Mouse (Mus musculus) right cerebral cortex, postnatal 14 days (tissue): ENCODE data around the gene Zfp729a.
A peak's percentile ranks its signal among the peaks of the same experiment; 100 is the strongest.
"Not testable (repeated sequence)": the region's sequence is repeated elsewhere in the genome, so short reads cannot be mapped to it uniquely, and the experiment has no call there.

Experiments used
- DNase-seq: peaks from one replicate; pipeline ENCODE4 v3.0.0; 2022

The Zfp729a gene

GRCm38 (mm10) chr13:67637294-67638007, at the start of gene Zfp729a, which contains the start of gene Gm49345:
Gene Zfp729a (minus strand): TSS chr13:67637791.
Gene Gm49345 (minus strand): TSS chr13:67637769.
- DNase-seq = peak; percentile 68

- no peak for DNase-seq
These were observed 49.4 kb upstream of the Zfp729a start, which contains the start of gene Zfp738 for GRCm38 (mm10) chr13:67686971-67687370. Gene Zfp738 (minus strand): TSS chr13:67687071.

GRCm38 (mm10) chr13:67683841-67684240, 46.2 kb upstream of the Zfp729a start:
- DNase-seq = not testable (repeated sequence)

DNA sequence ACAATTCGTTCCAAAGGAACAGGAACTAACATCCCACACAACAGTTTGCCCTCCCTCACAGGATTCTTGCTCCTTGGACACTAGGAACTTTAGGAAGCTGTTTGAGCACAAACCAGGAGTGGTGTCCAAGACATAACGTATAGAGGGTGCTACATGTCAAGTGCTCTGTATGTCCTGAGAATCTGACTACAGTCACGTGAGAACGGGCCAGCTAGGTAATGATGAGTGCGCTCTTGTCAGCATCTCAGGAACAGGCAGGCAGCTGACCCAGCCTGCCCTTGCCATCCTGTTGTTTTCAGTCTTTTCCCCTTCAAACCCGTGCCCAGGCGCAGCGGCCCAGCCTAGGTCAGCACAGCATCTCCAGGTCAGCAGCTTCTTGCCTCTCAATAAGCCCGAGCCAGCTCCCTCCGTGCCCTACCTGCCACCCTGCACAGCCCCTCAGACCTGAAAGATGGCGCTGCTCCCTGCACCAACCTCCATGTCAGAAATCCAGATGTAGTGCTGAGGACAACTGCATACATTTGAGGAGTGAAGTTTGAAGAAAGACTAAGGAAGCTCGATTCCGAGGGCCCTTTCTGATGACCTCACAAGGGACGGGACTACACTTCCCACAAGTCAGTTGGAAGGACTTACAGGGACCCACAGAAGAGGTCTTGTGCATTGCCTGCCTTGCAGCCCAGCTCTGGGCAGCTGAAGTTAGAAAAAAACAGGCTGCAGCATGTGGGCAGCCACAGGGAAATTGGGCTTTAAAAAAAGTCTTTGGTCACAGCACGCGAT, 45.6 kb upstream of the Zfp729a start:
- DNase-seq = peak; percentile 64

GRCm38 (mm10) chr13:67674902-67675301, 37.3 kb upstream of the Zfp729a start:
- no peak for DNase-seq

- DNase-seq = no peak
These were observed 14.9 kb upstream of the Zfp729a start for GRCm38 (mm10) chr13:67652496-67652895.

GRCm38 (mm10) chr13:67610108-67610507, 27.5 kb downstream of the Zfp729a start:
- DNase-seq = no peak

DNA sequence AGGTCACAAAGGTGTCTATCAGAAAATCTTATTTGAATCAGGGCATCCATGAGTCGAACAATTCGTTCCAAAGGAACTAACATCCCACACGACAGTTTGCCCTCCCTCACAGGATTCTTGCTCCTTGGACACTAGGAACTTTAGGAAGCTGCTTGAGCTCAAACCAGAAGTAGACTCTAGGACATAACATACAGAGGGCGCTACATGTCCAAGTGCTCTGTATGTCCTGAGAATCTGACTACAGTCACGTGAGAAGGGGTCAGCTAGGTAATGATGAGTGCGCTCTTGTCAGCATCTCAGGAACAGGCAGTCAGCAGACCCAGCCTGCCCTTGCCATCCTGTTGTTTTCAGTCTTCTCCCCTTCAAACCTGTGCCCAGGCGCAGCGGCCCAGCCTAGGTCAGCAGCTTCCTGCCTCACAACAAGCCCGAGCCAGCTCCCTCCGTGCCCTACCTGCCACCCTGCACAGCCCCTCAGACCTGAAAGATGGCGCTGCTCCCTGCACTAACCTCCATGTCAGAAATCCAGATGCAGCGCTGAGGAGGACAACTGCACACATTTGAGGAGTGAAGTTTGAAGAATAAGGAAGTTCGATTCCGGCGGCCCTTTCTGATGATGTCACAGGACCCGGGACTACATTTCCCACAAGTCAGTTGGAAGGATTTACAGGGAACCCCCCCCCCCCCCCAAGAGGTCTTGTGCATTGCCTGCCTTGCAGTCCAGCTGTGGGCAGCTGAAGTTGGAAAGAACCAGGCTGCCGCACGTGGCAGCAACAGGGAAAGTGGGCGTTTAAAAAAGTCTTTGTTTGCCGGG, 28.3 kb downstream of the Zfp729a start, which contains the start of gene Zfp729b:
TSS of gene Zfp729b (minus strand) at position 642 of the 811 bp plus-strand sequence.
- peak; percentile 84 for DNase-seq

DNA sequence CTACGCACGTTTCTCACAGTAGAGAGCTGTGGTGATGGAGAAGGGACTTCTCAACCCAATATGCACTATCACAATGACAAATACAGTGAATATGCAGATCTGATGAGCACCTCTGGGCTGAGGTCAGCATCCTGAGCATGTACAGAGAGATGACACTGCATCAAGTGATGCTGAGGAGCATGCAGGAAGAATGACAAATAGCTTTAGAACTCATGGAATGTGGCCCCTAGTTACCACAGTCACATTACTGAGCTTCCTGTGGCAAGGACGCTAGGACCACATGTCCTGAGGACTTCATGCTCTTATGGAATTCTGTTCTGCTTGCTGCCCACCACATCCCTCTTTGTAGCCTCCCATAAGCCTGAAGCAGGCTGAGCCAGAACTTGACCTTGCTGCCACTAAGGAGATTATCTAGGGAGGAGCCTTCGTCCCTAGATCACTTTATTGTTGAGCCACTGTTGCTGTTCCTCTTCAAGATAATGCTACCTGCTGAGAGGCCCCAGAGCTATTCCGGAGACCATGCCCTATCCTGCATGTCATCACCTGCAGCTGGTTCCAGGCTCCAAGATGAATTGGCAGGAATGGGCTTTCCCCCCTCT, 64.9 kb downstream of the Zfp729a start:
- no peak for DNase-seq
